Mouse (Mus musculus): Measurements from ENCODE around the gene Creb3l4. TPM values are rescaled to one million over a fixed set of nuclear protein-coding genes. Genes with fewer than 3 reads are reported as not detected.

The Creb3l4 gene
- polyA plus RNA-seq, 1 experiment from 2014 or later, result 0.82 TPM

DNA sequence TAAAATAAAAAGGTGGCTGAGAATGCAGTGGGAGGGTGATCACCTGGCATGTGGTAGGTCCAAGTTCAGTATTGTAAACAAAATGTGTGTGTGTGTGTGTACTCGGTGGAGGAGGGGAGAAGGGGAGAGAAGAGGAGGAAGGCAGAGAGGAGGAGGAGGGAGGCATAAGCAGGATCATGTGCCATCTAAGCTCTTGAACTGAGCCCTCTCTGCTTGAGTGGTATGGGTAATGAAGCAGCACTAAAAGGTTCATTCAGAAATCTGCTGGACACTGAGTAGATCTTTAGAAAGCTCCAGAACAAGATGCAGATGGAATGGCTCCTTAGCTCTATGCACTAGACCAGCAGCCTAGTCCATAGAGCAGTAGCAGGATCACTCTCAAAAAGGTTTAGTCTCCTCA is 40.4 kb downstream of the Creb3l4 start:
- no peaks in the 10 kb centered on the region for H3K4me1 ChIP-seq (replicated peaks; ENCODE audit: control insufficient read depth, insufficient read depth, low read length)
- peaks cover 5% of the 10 kb centered on the region; the same call in 1 of the 2 replicates for H3K36me3 ChIP-seq (ENCODE audit: control insufficient read depth, insufficient read depth, low read length)
- no peak overlapping the region for H3K27ac ChIP-seq (ENCODE audit: low read depth, low read length)
- ATAC-seq (replicated peaks; ENCODE audit: low FRiP score), result no peak
- 38% methylated on average over 1 of the region's 1 CpGs for WGBS
- DNase-seq (ENCODE audit: low spot score), result no peak
- no peak overlapping the region for H3K4me3 ChIP-seq (ENCODE audit: low read depth, low read length)
- H3K27me3 ChIP-seq (replicated peaks; ENCODE audit: control insufficient read depth, insufficient read depth, low read length), result no peaks in the 10 kb centered on the region
- no peak overlapping the region for H3K9ac ChIP-seq (ENCODE audit: low read depth, low read length)
- no peak overlapping the region for H3K4me2 ChIP-seq
- no peaks in the 10 kb centered on the region for H3K9me3 ChIP-seq (ENCODE audit: control insufficient read depth, low read length)

DNA sequence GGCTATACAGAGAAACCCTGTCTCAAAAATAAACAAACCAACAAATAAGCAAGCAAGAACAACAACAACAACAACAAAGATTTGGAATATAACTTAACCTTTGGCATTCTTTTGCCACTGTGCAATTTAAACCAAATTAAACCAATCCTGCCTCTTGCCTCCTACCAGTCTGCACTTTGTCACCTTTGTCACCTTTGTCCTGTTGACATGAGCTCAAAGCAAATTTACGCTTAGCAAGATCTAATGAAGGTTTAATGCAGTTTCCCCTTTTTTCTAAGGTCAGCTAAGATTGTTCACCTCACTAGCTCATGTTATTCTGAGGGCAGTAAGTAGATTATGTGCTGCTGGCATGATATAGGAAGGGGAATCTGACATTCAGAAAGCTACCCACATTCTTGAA is 45.8 kb downstream of the Creb3l4 start:
- H3K27ac ChIP-seq (ENCODE audit: low read depth, low read length), result no peak overlapping the region
- H3K27me3 ChIP-seq (replicated peaks; ENCODE audit: control insufficient read depth, insufficient read depth, low read length), result no peaks in the 10 kb centered on the region
- H3K9me3 ChIP-seq (ENCODE audit: control insufficient read depth, low read length), result no peaks in the 10 kb centered on the region
- H3K4me3 ChIP-seq (ENCODE audit: low read depth, low read length), result no peak overlapping the region
- H3K9ac ChIP-seq (ENCODE audit: low read depth, low read length), result no peak overlapping the region
- no peak overlapping the region for H3K4me2 ChIP-seq
- 74% methylated on average over 1 of the region's 1 CpGs for WGBS
- H3K36me3 ChIP-seq (ENCODE audit: control insufficient read depth, insufficient read depth, low read length), result no peaks in the 10 kb centered on the region
- no peak for ATAC-seq (replicated peaks; ENCODE audit: low FRiP score)
- H3K4me1 ChIP-seq (replicated peaks; ENCODE audit: control insufficient read depth, insufficient read depth, low read length), result no peaks in the 10 kb centered on the region
- DNase-seq (ENCODE audit: low spot score), result no peak

DNA sequence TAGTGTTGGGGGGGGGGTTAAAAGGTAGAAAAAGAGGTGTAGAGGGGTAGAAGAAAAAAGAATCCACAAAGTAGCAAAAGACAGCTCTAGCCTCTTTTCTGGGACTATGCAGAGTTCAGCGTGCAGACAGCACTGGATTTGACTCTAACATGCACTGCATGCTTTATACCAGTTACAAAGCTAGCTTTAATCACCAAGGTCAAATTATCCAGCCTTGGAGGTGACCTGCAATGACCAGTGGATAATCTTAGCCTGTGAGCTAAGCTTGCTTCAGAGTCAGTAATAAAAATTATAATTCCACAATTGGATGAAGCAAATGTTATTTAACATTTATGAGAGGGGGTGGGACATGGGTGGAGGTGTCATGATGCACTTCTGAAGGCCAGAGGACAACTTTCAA is 47.7 kb downstream of the Creb3l4 start:
- DNase-seq (ENCODE audit: low spot score) (no peak), ATAC-seq (replicated peaks; ENCODE audit: low FRiP score) (no peak)
- H3K27me3 ChIP-seq (replicated peaks; ENCODE audit: control insufficient read depth, insufficient read depth, low read length), result no peaks in the 10 kb centered on the region
- no peaks in the 10 kb centered on the region for H3K9me3 ChIP-seq (ENCODE audit: control insufficient read depth, low read length)
- no peak overlapping the region for H3K27ac ChIP-seq (ENCODE audit: low read depth, low read length)
- H3K36me3 ChIP-seq (ENCODE audit: control insufficient read depth, insufficient read depth, low read length), result no peaks in the 10 kb centered on the region
- H3K4me3 ChIP-seq (ENCODE audit: low read depth, low read length), result no peak overlapping the region
- H3K9ac ChIP-seq (ENCODE audit: low read depth, low read length), result no peak overlapping the region
- no peak overlapping the region for H3K4me2 ChIP-seq
- 85% methylated on average over 1 of the region's 1 CpGs for WGBS
- H3K4me1 ChIP-seq (replicated peaks; ENCODE audit: control insufficient read depth, insufficient read depth, low read length), result no peaks in the 10 kb centered on the region

DNA sequence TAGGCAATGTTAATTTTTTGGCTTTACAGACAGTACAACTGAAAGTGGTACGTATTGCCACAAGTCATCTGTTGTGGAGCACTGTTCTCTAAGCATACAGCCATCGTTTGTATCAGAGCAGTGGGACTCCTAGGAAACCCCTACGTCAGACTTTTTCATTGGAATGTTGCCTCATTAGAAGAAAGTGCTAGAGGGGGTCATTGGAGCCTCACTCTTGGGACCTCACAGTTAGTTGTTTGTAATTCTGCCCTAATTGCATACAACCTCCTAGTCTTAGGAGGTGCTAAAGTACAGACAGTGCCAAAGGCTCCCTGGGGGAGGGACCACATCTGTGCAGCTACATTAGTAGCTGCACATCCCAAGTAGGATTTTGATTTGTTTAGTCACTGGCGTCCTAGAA is 48.6 kb downstream of the Creb3l4 start:
- no peaks in the 10 kb centered on the region for H3K36me3 ChIP-seq (ENCODE audit: control insufficient read depth, insufficient read depth, low read length)
- no peak overlapping the region for H3K9ac ChIP-seq (ENCODE audit: low read depth, low read length)
- no peak for ATAC-seq (replicated peaks; ENCODE audit: low FRiP score)
- no peaks in the 10 kb centered on the region for H3K9me3 ChIP-seq (ENCODE audit: control insufficient read depth, low read length)
- no peaks in the 10 kb centered on the region for H3K4me1 ChIP-seq (replicated peaks; ENCODE audit: control insufficient read depth, insufficient read depth, low read length)
- no peak overlapping the region for H3K4me2 ChIP-seq
- no peak for DNase-seq (ENCODE audit: low spot score)
- no peak overlapping the region for H3K27ac ChIP-seq (ENCODE audit: low read depth, low read length)
- no peak overlapping the region for H3K4me3 ChIP-seq (ENCODE audit: low read depth, low read length)
- WGBS, result 67% methylated on average over 4 of the region's 4 CpGs
- no peaks in the 10 kb centered on the region for H3K27me3 ChIP-seq (replicated peaks; ENCODE audit: control insufficient read depth, insufficient read depth, low read length)

- DNase-seq (ENCODE audit: low spot score), result no peak
- Histone ChIP-seq H3K27me3 (replicated peaks; ENCODE audit: control insufficient read depth, insufficient read depth, low read length) (no peaks in the 10 kb centered on the region), H3K9me3 (ENCODE audit: control insufficient read depth, low read length) (no peaks in the 10 kb centered on the region), H3K36me3 (ENCODE audit: control insufficient read depth, insufficient read depth, low read length) (no peaks in the 10 kb centered on the region), H3K9ac (ENCODE audit: low read depth, low read length) (no peak overlapping the region), H3K4me2 (no peak overlapping the region), H3K27ac (ENCODE audit: low read depth, low read length) (no peak overlapping the region), H3K4me1 (replicated peaks; ENCODE audit: control insufficient read depth, insufficient read depth, low read length) (no peaks in the 10 kb centered on the region), H3K4me3 (ENCODE audit: low read depth, low read length) (no peak overlapping the region)
- no peak for ATAC-seq (replicated peaks; ENCODE audit: low FRiP score)
- WGBS, result 73% methylated on average over 11 of the region's 11 CpGs
Observed at GRCm38 (mm10) chr3:90190859-90191510, 52.3 kb downstream of the Creb3l4 start.

Small RNA genes within 50 kb of the gene (microRNA-seq; reads per million reads assigned to microRNA genes)
- gene Mir7012 (ENCODE audit: borderline number of aligned reads), result not detected

Other genes with a start within 250 kb of the Creb3l4 start
- 187 TPM in 2 replicates for gene Hax1, start 244.7 kb downstream of the Creb3l4 start, polyA plus RNA-seq (2014; fragmentation: Nextera tagmentation; extraction: Ambion mirVana)
- gene 4933434E20Rik, start 191.9 kb downstream of the Creb3l4 start, polyA plus RNA-seq (2014; fragmentation: Nextera tagmentation; extraction: Ambion mirVana), result 159 and 173 TPM in 2 replicates
- gene Ubap2l, start 190.9 kb downstream of the Creb3l4 start, polyA plus RNA-seq (2014; fragmentation: Nextera tagmentation; extraction: Ambion mirVana), result 220 and 229 TPM in 2 replicates
- gene Tpm3, start 170.9 kb downstream of the Creb3l4 start, polyA plus RNA-seq (2014; fragmentation: Nextera tagmentation; extraction: Ambion mirVana), result 443 and 461 TPM in 2 replicates
- 0.34 and 0.49 TPM in 2 replicates for gene Nup210l, start 139.4 kb downstream of the Creb3l4 start, polyA plus RNA-seq (2014; fragmentation: Nextera tagmentation; extraction: Ambion mirVana)
- 1,394 and 1,458 TPM in 2 replicates for gene Rps27, start 29.9 kb downstream of the Creb3l4 start, polyA plus RNA-seq (2014; fragmentation: Nextera tagmentation; extraction: Ambion mirVana)
- 10.2 and 11.5 TPM in 2 replicates for gene Rab13, start 29.8 kb downstream of the Creb3l4 start, polyA plus RNA-seq (2014; fragmentation: Nextera tagmentation; extraction: Ambion mirVana)
- gene Jtb, start 11.9 kb downstream of the Creb3l4 start, polyA plus RNA-seq (2014; fragmentation: Nextera tagmentation; extraction: Ambion mirVana), result 97.8 and 100.0 TPM in 2 replicates
- 48.7 and 57.5 TPM in 2 replicates for gene Slc39a1, start 4.7 kb upstream of the Creb3l4 start, polyA plus RNA-seq (2014; fragmentation: Nextera tagmentation; extraction: Ambion mirVana)
- 12.5 and 14.8 TPM in 2 replicates for gene Crtc2, start 10.7 kb upstream of the Creb3l4 start, polyA plus RNA-seq (2014; fragmentation: Nextera tagmentation; extraction: Ambion mirVana)
- gene Dennd4b, start 21.7 kb upstream of the Creb3l4 start, polyA plus RNA-seq (2014; fragmentation: Nextera tagmentation; extraction: Ambion mirVana), result 4.9 and 7.5 TPM in 2 replicates
- gene Gatad2b, start 49.7 kb upstream of the Creb3l4 start, polyA plus RNA-seq (2014; fragmentation: Nextera tagmentation; extraction: Ambion mirVana), result 7.9 and 8.2 TPM in 2 replicates
- gene Slc27a3, start 146.4 kb upstream of the Creb3l4 start, polyA plus RNA-seq (2014; fragmentation: Nextera tagmentation; extraction: Ambion mirVana), result 6.4 and 6.7 TPM in 2 replicates
- gene Ints3, start 190.1 kb upstream of the Creb3l4 start, polyA plus RNA-seq (2014; fragmentation: Nextera tagmentation; extraction: Ambion mirVana), result 34.0 and 35.2 TPM in 2 replicates
- gene Npr1, start 222.4 kb upstream of the Creb3l4 start, polyA plus RNA-seq (2014; fragmentation: Nextera tagmentation; extraction: Ambion mirVana), result 8.0 and 9.2 TPM in 2 replicates
- gene Ilf2, start 232.6 kb upstream of the Creb3l4 start, polyA plus RNA-seq (2014; fragmentation: Nextera tagmentation; extraction: Ambion mirVana), result 169 and 174 TPM in 2 replicates
- gene Snapin, start 247.5 kb upstream of the Creb3l4 start, polyA plus RNA-seq (2014; fragmentation: Nextera tagmentation; extraction: Ambion mirVana), result 44.9 and 46.4 TPM in 2 replicates

Data from liver, embryonic 11.5 days (tissue).